ENCODE assay signal across 15 mouse cellular contexts in genomic region chr1:189341381-189341917, GRCm38 (mm10).
DNase-seq lines count a peak whose midpoint lies in the region; ATAC-seq lines count a peak whose summit lies in the region.
"Had no signal": no experiment of that assay in that cellular context is flagged by ENCODE, and none has a peak within 500 bp of the region (broad histone marks: within the 10 kb centered on the region; RNA-seq: fewer than 3 reads in every experiment).

No protein-coding gene starts in this region.

- H3K4me3 ChIP-seq in lung, embryonic 16.5 days (ENCODE audit: low read length), result 0 out of 2 replicates have a peak overlapping the region, but pooled peaks have one; percentile 1
- peak overlapping the region; percentile 77 for H3K4me3 ChIP-seq in neural tube, embryonic 13.5 days
- H3K4me3 ChIP-seq: megakaryocyte, embryonic 14.5 days had no signal

- H3K36me3 ChIP-seq in lung, embryonic 16.5 days (ENCODE audit: control insufficient read depth, insufficient read depth, low read length), result no peaks in the 10 kb centered on the region
- H3K36me3 ChIP-seq in neural tube, embryonic 13.5 days, result peaks cover 23% of the 10 kb centered on the region
- H3K36me3 ChIP-seq: embryonic facial prominence, embryonic 15.5 days had no signal

- peak; percentile 18 to 24 for DNase-seq in cerebellum, postnatal 10 days
- DNase-seq in cerebellum, adult 9-10 months, result no peak
- DNase-seq in retina, embryonic 14.5 days (ENCODE audit: low spot score), result peak; percentile 7
- DNase-seq in retina, postnatal 1 day, result no peak
- no peak for DNase-seq in frontal cortex, postnatal 10 days (ENCODE audit: low spot score in 2 of 2)
- no peak for DNase-seq in kidney, postnatal 10 days
- DNase-seq: cerebellum, adult 2 months; heart, postnatal 36 days; kidney, adult 9 months; liver; thymus, adult 2 months had no signal

- H3K9ac ChIP-seq in lung, embryonic 16.5 days (ENCODE audit: low read length), result no peak overlapping the region
- H3K9ac ChIP-seq in neural tube, embryonic 13.5 days, result peak overlapping the region; percentile 87; the same call in 1 of the 2 replicates
- H3K9ac ChIP-seq: embryonic facial prominence, embryonic 15.5 days had no signal

- no peaks in the 10 kb centered on the region for H3K9me3 ChIP-seq in lung, embryonic 16.5 days (ENCODE audit: control insufficient read depth, low read length)
- no peaks in the 10 kb centered on the region for H3K9me3 ChIP-seq in neural tube, embryonic 13.5 days
- H3K9me3 ChIP-seq: embryonic facial prominence, embryonic 15.5 days had no signal

- peak overlapping the region; percentile 18 for H3K4me2 ChIP-seq in lung, embryonic 16.5 days (ENCODE audit: low read depth, low read length)
- H3K4me2 ChIP-seq in neural tube, embryonic 13.5 days, result peak overlapping the region; percentile 94

- peaks cover 17% of the 10 kb centered on the region for H3K4me1 ChIP-seq in lung, embryonic 16.5 days (replicated peaks; ENCODE audit: control insufficient read depth, insufficient read depth, low read length)
- peaks cover 27% of the 10 kb centered on the region for H3K4me1 ChIP-seq in neural tube, embryonic 13.5 days (replicated peaks)

- WGBS in lung, embryonic 16.5 days, result 8% methylated on average over 4 of the region's 4 CpGs
- 54% methylated on average over 4 of the region's 4 CpGs for WGBS in neural tube, embryonic 13.5 days

- peaks cover 3% of the 10 kb centered on the region for H3K27me3 ChIP-seq in lung, embryonic 16.5 days (ENCODE audit: control insufficient read depth, insufficient read depth, low read depth, low read length)
- peaks cover 11% of the 10 kb centered on the region; the same call in 1 of the 2 replicates for H3K27me3 ChIP-seq in neural tube, embryonic 13.5 days

- no peak overlapping the region for H3K27ac ChIP-seq in lung, embryonic 16.5 days (ENCODE audit: low read length)
- no peak overlapping the region for H3K27ac ChIP-seq in neural tube, embryonic 13.5 days (replicated peaks)
- H3K27ac ChIP-seq: embryonic facial prominence, embryonic 15.5 days had no signal

- peak; percentile 72 for ATAC-seq in lung, embryonic 16.5 days (ENCODE audit: low read depth)
- ATAC-seq in neural tube, embryonic 13.5 days (ENCODE audit: low read depth), result no peak

Comparison
In these comparisons a context has a peak if more than half of its experiments do, and no peak if none do; other contexts are left out.
1. DNase-seq: peak in cerebellum, postnatal 10 days (2 of 2) and retina, embryonic 14.5 days (single experiment); none in cerebellum, adult 9-10 months (single experiment), retina, postnatal 1 day (single experiment), frontal cortex, postnatal 10 days (0 of 2) and kidney, postnatal 10 days (single experiment).